Mouse (Mus musculus) midbrain, embryonic 14.5 days (tissue): ENCODE results near the gene Zfp146. TPM values are rescaled to one million over a fixed set of nuclear protein-coding genes. Genes with fewer than 3 reads are reported as not detected.
"Not testable (repeated sequence)": the region's sequence is repeated elsewhere in the genome, so short reads cannot be mapped to it uniquely, and the experiment has no call there.

Experiments
- ATAC-seq: fragments of 200-750 bp; cut with Nextera tagmentation; 2 replicates; pipeline ENCODE4 v1.8.0; 2017; ENCODE audit warnings: moderate number of reproducible peaks, moderate library complexity; ENCODE audit not compliant: low FRiP score, low TSS enrichment
- DNase-seq: peaks from one replicate; pipeline ENCODE4 v3.0.0-alpha.2; 2015
- H3K27ac ChIP-seq: fragments of 300-500 bp; sonication (generic); replicated peaks from 2 replicates; pipeline ENCODE4 v1.5.1; 2014; ENCODE audit warnings: mild to moderate bottlenecking, low read depth, low read length, moderate library complexity
- H3K27me3 ChIP-seq: fragments of 300-500 bp; sonication (generic); 2 replicates; pipeline ENCODE4 v1.6.1; 2014; ENCODE audit warnings: low read length, control low read depth, mixed read lengths; ENCODE audit not compliant: control insufficient read depth, insufficient read depth
- H3K36me3 ChIP-seq: fragments of 300-500 bp; sonication (generic); 2 replicates; pipeline ENCODE4 v1.6.1; 2014; ENCODE audit warnings: low read length, control low read depth; ENCODE audit not compliant: control insufficient read depth, insufficient read depth
- H3K4me1 ChIP-seq: fragments of 300-500 bp; sonication (generic); 2 replicates; pipeline ENCODE4 v1.6.1; 2014; ENCODE audit warnings: mild to moderate bottlenecking, antibody characterized with exemption, low read length, control low read depth; ENCODE audit not compliant: control insufficient read depth, insufficient read depth
- H3K4me2 ChIP-seq: fragments of 300-500 bp; sonication (generic); 2 replicates; pipeline ENCODE4 v1.6.1; 2014; ENCODE audit warnings: mild to moderate bottlenecking, low read length, moderate library complexity
- H3K4me3 ChIP-seq: fragments of 300-500 bp; sonication (generic); replicated peaks from 2 replicates; pipeline ENCODE4 v1.5.1; 2014; ENCODE audit warnings: low read depth, low read length
- H3K9ac ChIP-seq: fragments of 300-500 bp; sonication (generic); replicated peaks from 2 replicates; pipeline ENCODE4 v1.6.1; 2014; ENCODE audit warnings: mild to moderate bottlenecking, low read length, moderate library complexity
- H3K9me3 ChIP-seq: fragments of 300-500 bp; sonication (generic); 2 replicates; pipeline ENCODE4 v1.6.1; 2016; ENCODE audit warnings: low read length, control low read depth, mixed read lengths; ENCODE audit not compliant: control insufficient read depth
- WGBS: fragments of 180-500 bp; shearing (Covaris S2); extraction: QIAGEN DNeasy Blood & Tissue Kit; methylation state at CpG from one replicate; pipeline ENCODE4 v1.1.7; 2014; 5-methylcytosine and 5-hydroxymethylcytosine counted together
- polyA plus RNA-seq: library from polyadenylated mRNA; unstranded; fragments of >200 nt; fragmentation: Nextera tagmentation; extraction: Ambion mirVana; gene quantifications from 2 replicates; pipeline ENCODE4 v1.2.1, GENCODE M21; 2014

Gene Zfp146
- polyA plus RNA-seq, 1 experiment from 2014 or later: 18.5 TPM

- Histone ChIP-seq H3K4me1 (peaks cover 4% of the 10 kb centered on the region; the same call in 1 of the 2 replicates), H3K36me3 (peaks cover 38% of the 10 kb centered on the region), H3K27me3 (no peaks in the 10 kb centered on the region), H3K9me3 (no peaks in the 10 kb centered on the region), H3K4me2 (peak within 1 kb of the TSS; percentile 34), H3K4me3 (no peak within 1 kb of the TSS), H3K27ac (no peak within 1 kb of the TSS), H3K9ac (no peak within 1 kb of the TSS; the same call in 1 of the 2 replicates)
- WGBS: under 1% methylated on average over 11 of the region's 11 CpGs
- DNase-seq: peak; percentile 76
- peak; percentile 41; the same call in 1 of the 2 replicates for ATAC-seq
Measured at GRCm38 (mm10) chr7:30183879-30184289, 14.3 kb upstream of the Zfp146 start, which contains the start of gene Cox7a1. Cox7a1 (plus strand) TSS chr7:30184144.

DNA sequence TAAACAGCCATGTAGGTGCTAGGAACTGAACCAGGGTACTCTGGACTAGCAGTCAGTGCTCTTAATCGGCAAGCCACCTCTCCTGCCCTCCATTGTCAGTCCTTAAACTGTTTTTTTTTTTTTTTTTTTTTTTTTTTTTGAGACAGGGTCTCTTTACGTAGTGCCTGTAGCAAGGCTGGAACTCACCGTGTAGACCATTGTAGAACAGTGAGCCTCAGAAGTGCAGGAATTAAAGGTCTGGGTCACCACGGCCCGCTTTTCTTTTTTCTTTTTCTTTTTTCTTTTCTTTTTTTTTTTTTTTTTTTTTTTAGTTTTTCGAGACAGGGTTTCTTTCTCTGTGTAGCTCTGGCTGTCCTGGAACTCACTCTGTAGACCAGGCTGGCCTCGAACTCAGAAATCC, 13.6 kb upstream of the Zfp146 start:
- H3K9me3 ChIP-seq, H3K27ac ChIP-seq, H3K4me1 ChIP-seq, H3K4me3 ChIP-seq, H3K9ac ChIP-seq, DNase-seq, H3K4me2 ChIP-seq, H3K27me3 ChIP-seq, ATAC-seq: not testable (repeated sequence)
- 67% methylated on average over 7 of the region's 7 CpGs for WGBS
- peaks cover 38% of the 10 kb centered on the region for H3K36me3 ChIP-seq

DNA sequence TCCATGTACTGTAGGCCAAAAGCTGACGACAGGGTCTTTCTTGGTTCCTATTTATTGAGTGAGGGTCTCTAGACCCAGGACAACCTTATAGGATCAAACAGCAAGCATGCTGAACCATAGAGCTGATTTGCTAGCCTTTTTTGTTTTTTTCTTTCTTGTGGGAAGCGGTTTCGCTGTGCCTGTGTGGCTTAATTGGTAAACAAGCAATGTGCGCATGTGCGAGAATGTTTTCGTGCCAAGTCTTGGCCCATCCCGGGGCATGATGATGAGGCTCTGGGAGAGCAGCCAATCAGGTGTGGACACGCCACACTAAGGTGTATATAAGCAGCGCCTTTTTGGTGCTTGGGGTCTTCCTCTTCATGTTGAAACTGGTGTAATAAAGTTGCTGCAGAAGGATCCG, 12.4 kb upstream of the Zfp146 start:
- H3K27me3 ChIP-seq, DNase-seq, H3K4me1 ChIP-seq, ATAC-seq, H3K4me3 ChIP-seq, H3K9ac ChIP-seq, H3K4me2 ChIP-seq, H3K9me3 ChIP-seq: not testable (repeated sequence)
- 94% methylated on average over 10 of the region's 10 CpGs for WGBS
- peak overlapping the region; percentile 37; the same call in 1 of the 2 replicates for H3K27ac ChIP-seq
- H3K36me3 ChIP-seq: peaks cover 33% of the 10 kb centered on the region

DNA sequence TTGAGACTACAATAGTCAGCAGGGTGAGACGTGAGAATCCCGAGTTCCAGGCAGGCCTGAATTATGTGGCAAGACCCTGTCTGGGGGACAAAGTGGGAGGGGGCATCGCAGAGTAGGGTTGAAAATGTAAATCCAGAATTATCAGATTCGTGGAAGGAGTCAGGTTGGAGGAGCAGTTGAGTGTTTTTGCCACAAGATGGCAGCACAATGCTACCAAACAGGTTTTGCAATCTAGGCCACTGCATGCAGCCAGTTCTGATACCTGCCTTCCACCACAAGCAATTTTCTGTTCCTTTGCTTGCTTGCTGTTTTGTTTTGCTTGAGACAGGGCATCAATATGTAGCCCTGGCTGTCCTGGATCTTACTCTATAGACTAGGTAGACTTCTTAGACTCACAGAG, 11.8 kb upstream of the Zfp146 start:
- 3% methylated on average over 4 of the region's 4 CpGs for WGBS

DNA sequence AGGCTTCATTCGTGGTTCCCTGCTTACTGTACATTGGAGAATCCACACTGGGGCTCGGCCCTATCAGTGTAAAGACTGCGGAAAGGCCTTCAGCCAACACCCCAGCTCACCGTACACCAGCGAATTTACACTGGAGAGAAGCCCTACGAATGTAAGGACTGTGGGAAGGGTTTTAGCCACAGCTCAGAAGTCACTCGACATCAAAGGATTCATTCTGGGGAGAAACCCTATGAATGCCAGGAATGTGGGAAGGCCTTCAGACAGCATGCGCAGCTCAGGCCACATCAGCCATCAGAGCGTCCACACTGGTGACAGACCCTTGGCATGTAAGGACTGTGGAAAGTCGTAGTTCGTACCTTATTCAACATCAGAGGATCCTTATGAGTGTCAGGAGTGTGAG, 8.7 kb upstream of the Zfp146 start:
- DNase-seq: no peak
- Histone ChIP-seq H3K4me1 (no peaks in the 10 kb centered on the region), H3K9ac (no peak overlapping the region), H3K27me3 (no peaks in the 10 kb centered on the region), H3K4me2 (no peak overlapping the region), H3K4me3 (no peak overlapping the region), H3K27ac (no peak overlapping the region), H3K36me3 (peaks cover 29% of the 10 kb centered on the region), H3K9me3 (no peaks in the 10 kb centered on the region)
- 88% methylated on average over 11 of the region's 11 CpGs for WGBS
- no peak for ATAC-seq

More for the DNA sequence above, 11.8 kb upstream of the Zfp146 start:
- Histone ChIP-seq H3K27me3 (no peaks in the 10 kb centered on the region), H3K4me3 (no peak overlapping the region), H3K27ac (peak overlapping the region; percentile 37; the same call in 1 of the 2 replicates), H3K36me3 (peaks cover 32% of the 10 kb centered on the region), H3K4me1 (peaks cover 4% of the 10 kb centered on the region; the same call in 1 of the 2 replicates), H3K9ac (no peak overlapping the region), H3K9me3 (no peaks in the 10 kb centered on the region), H3K4me2 (no peak overlapping the region)
- ATAC-seq: no peak
- peak; percentile 90 for DNase-seq

DNA sequence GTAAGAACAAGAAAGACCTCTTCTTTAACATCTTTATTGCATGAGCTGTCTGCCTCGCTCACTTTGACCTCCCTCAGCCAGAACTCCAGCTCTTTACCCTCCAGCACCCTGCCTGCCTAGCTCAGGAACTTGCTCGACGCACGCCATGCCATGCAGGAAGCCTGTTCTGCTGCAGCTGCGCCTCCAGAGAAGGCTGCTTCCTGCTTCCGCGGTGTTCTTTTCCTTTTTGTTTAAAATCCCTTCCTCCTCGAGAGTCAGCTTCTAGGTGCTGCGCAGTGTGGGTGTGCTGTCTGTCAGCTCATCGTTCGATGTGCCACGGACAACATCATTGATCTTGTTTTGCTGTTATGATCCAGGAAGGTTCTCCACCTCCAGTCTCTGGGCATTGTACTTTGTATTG, 6.9 kb upstream of the Zfp146 start:
- no peak overlapping the region for H3K9ac ChIP-seq
- DNase-seq (no peak), ATAC-seq (no peak)
- H3K4me1 ChIP-seq: no peaks in the 10 kb centered on the region
- no peaks in the 10 kb centered on the region for H3K9me3 ChIP-seq
- 87% methylated on average over 12 of the region's 12 CpGs for WGBS
- H3K27me3 ChIP-seq: no peaks in the 10 kb centered on the region
- no peak overlapping the region for H3K4me2 ChIP-seq
- peaks cover 29% of the 10 kb centered on the region for H3K36me3 ChIP-seq
- H3K27ac ChIP-seq: no peak overlapping the region
- no peak overlapping the region for H3K4me3 ChIP-seq

GRCm38 (mm10) chr7:30170283-30170951, 867 bp upstream of the Zfp146 start:
- H3K4me2 ChIP-seq: peak overlapping the region; percentile 77
- H3K4me1 ChIP-seq: peaks cover 16% of the 10 kb centered on the region
- H3K9me3 ChIP-seq: peaks cover 18% of the 10 kb centered on the region
- DNase-seq (peak; percentile 11), ATAC-seq (peak; percentile 2; the same call in 1 of the 2 replicates)
- H3K9ac ChIP-seq: peak overlapping the region; percentile 92
- no peaks in the 10 kb centered on the region for H3K27me3 ChIP-seq
- peak overlapping the region; percentile 72 for H3K4me3 ChIP-seq
- WGBS: 29% methylated on average over 11 of the region's 11 CpGs
- peaks cover 17% of the 10 kb centered on the region for H3K36me3 ChIP-seq
- H3K27ac ChIP-seq: peak overlapping the region; percentile 95

DNA sequence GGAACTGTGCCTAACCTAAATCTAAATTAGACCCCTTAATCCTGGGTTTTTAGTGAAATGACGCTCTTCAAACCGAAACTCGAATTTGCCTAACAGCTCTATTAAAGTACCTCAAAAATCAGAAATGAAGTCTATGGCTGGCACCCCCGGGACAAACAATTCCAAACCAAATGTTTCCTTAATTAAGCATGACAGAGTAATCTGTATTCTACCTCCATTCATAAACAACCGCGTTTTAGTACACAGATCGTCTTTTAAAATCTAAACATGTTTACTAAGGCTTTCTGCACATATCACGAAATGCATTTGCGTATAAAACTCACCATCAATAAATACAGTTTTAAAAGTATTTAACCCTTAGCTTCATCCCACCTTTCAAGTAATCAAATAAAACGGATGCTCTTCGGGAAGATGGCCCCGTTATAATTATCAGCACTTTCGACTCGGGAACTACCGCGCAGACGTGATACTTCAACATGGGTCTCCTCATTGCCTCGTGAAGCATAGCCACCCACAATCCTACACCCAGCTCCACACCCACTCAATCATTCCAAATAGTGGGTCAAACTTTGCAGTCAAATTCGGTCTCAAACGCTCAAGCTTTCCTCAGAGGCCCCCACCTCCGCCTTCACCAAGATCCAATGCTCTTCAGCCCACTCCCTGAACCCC, 502 bp downstream of the Zfp146 start:
- peak overlapping the region; percentile 95 for H3K27ac ChIP-seq
- DNase-seq (no peak), ATAC-seq (peak; percentile 48)
- H3K36me3 ChIP-seq: peaks cover 20% of the 10 kb centered on the region
- H3K4me3 ChIP-seq: peak overlapping the region; percentile 72
- peaks cover 25% of the 10 kb centered on the region for H3K9me3 ChIP-seq
- peaks cover 16% of the 10 kb centered on the region for H3K4me1 ChIP-seq
- WGBS: 3% methylated on average over 21 of the region's 21 CpGs
- peak overlapping the region; percentile 92 for H3K9ac ChIP-seq
- no peaks in the 10 kb centered on the region for H3K27me3 ChIP-seq
- H3K4me2 ChIP-seq: peak overlapping the region; percentile 77
